Mouse (Mus musculus) heart, embryonic 11.5 days (tissue): Measurements from ENCODE around the gene Nlk. TPM values are rescaled to one million over a fixed set of nuclear protein-coding genes. Genes with fewer than 3 reads are reported as not detected.
"Not testable (repeated sequence)": the region's sequence is repeated elsewhere in the genome, so short reads cannot be mapped to it uniquely, and the experiment has no call there.

ENCODE experiments used
- ATAC-seq: fragments of 200-750 bp; cut with Nextera tagmentation; replicated peaks from 2 replicates; pipeline ENCODE4 v1.8.0; 2017; ENCODE audit warnings: moderate library complexity; ENCODE audit not compliant: insufficient number of reproducible peaks, low FRiP score, low TSS enrichment
- H3K27ac ChIP-seq: fragments of 300-500 bp; sonication (generic); 2 replicates; pipeline ENCODE4 v1.5.1; 2014; ENCODE audit warnings: mild to moderate bottlenecking, low read depth, low read length
- H3K27me3 ChIP-seq: fragments of 300-500 bp; sonication (generic); 2 replicates; pipeline ENCODE4 v1.6.1; 2014; ENCODE audit warnings: mild to moderate bottlenecking, low read length, mixed read lengths; ENCODE audit not compliant: control insufficient read depth, insufficient read depth
- H3K36me3 ChIP-seq: fragments of 300-500 bp; sonication (generic); 2 replicates; pipeline ENCODE4 v1.6.1; 2014; ENCODE audit warnings: mild to moderate bottlenecking, low read length, moderate library complexity, mixed read lengths; ENCODE audit not compliant: control insufficient read depth, insufficient read depth
- H3K4me1 ChIP-seq: fragments of 300-500 bp; sonication (generic); 2 replicates; pipeline ENCODE4 v1.6.1; 2014; ENCODE audit warnings: low read length; ENCODE audit not compliant: control insufficient read depth, insufficient read depth
- H3K4me2 ChIP-seq: fragments of 300-500 bp; sonication (generic); 2 replicates; pipeline ENCODE4 v1.6.1; 2014; ENCODE audit warnings: mild to moderate bottlenecking, moderate library complexity
- H3K4me3 ChIP-seq: fragments of 300-500 bp; sonication (generic); 2 replicates; pipeline ENCODE4 v1.5.1; 2014; ENCODE audit warnings: low read depth, low read length
- H3K9ac ChIP-seq: fragments of 300-500 bp; sonication (generic); 2 replicates; pipeline ENCODE4 v1.6.1; 2014; ENCODE audit warnings: mild to moderate bottlenecking, low read depth, low read length, moderate library complexity
- H3K9me3 ChIP-seq: fragments of 300-500 bp; sonication (generic); replicated peaks from 2 replicates; pipeline ENCODE4 v1.6.1; 2016; ENCODE audit warnings: low read length; ENCODE audit not compliant: control insufficient read depth
- WGBS: fragments of 180-500 bp; shearing (Covaris S2); extraction: QIAGEN DNeasy Blood & Tissue Kit; methylation state at CpG from one replicate; pipeline ENCODE4 v1.1.7; 2014; ENCODE audit not compliant: insufficient replicate concordance; 5-methylcytosine and 5-hydroxymethylcytosine counted together
- polyA plus RNA-seq: library from polyadenylated mRNA; unstranded; fragments of >200 nt; fragmentation: Nextera tagmentation; extraction: Ambion mirVana; gene quantifications from 2 replicates; pipeline ENCODE4 v1.2.1, GENCODE M21; 2014

Gene Nlk
- polyA plus RNA-seq, 1 experiment from 2014 or later = 16.1 TPM

GRCm38 (mm10) chr11:78668647-78669046, 28.5 kb downstream of the Nlk start:
- Histone ChIP-seq H3K27ac (no peak overlapping the region), H3K4me2 (no peak overlapping the region), H3K27me3 (no peaks in the 10 kb centered on the region), H3K9ac (no peak overlapping the region), H3K4me1 (peaks cover 14% of the 10 kb centered on the region), H3K9me3 (no peaks in the 10 kb centered on the region), H3K36me3 (no peaks in the 10 kb centered on the region), H3K4me3 (no peak overlapping the region)
- no peak for ATAC-seq
- WGBS = 32% methylated on average over 3 of the region's 3 CpGs

GRCm38 (mm10) chr11:78664853-78665252, 32.3 kb downstream of the Nlk start:
- Histone ChIP-seq H3K4me2 (no peak overlapping the region), H3K4me3 (no peak overlapping the region), H3K4me1 (peaks cover 10% of the 10 kb centered on the region), H3K27ac (no peak overlapping the region), H3K27me3 (no peaks in the 10 kb centered on the region), H3K9ac (no peak overlapping the region), H3K9me3 (no peaks in the 10 kb centered on the region), H3K36me3 (no peaks in the 10 kb centered on the region)
- ATAC-seq = no peak
- WGBS = 65% methylated on average over 2 of the region's 2 CpGs

GRCm38 (mm10) chr11:78663916-78664315, 33.3 kb downstream of the Nlk start:
- Histone ChIP-seq H3K27ac (peak overlapping the region; percentile 36), H3K4me1 (peaks cover 10% of the 10 kb centered on the region), H3K36me3 (no peaks in the 10 kb centered on the region), H3K4me3 (no peak overlapping the region), H3K27me3 (no peaks in the 10 kb centered on the region), H3K4me2 (no peak overlapping the region), H3K9ac (no peak overlapping the region), H3K9me3 (no peaks in the 10 kb centered on the region)
- ATAC-seq = no peak
- whole genome bisulfite sequencing = 41% methylated on average over 4 of the region's 4 CpGs

- no peak for ATAC-seq
- no peak overlapping the region for H3K4me3 ChIP-seq
- no peak overlapping the region for H3K27ac ChIP-seq
- H3K27me3 ChIP-seq = no peaks in the 10 kb centered on the region
- H3K9me3 ChIP-seq = no peaks in the 10 kb centered on the region
- H3K9ac ChIP-seq = no peak overlapping the region
- no peaks in the 10 kb centered on the region for H3K4me1 ChIP-seq
- WGBS = 84% methylated on average over 2 of the region's 2 CpGs
- no peak overlapping the region for H3K4me2 ChIP-seq
- H3K36me3 ChIP-seq = no peaks in the 10 kb centered on the region
These were observed 48.0 kb downstream of the Nlk start for GRCm38 (mm10) chr11:78649143-78649542.

- 90% methylated on average over 1 of the region's 1 CpGs for WGBS
- not testable (repeated sequence) for H3K9ac ChIP-seq, H3K36me3 ChIP-seq, H3K4me1 ChIP-seq, H3K4me2 ChIP-seq, H3K27me3 ChIP-seq, ATAC-seq, H3K9me3 ChIP-seq, H3K4me3 ChIP-seq, H3K27ac ChIP-seq
These were observed 48.8 kb downstream of the Nlk start for GRCm38 (mm10) chr11:78648405-78648804.

GRCm38 (mm10) chr11:78643746-78644145, 53.4 kb downstream of the Nlk start:
- no peak overlapping the region for H3K4me2 ChIP-seq
- no peak for ATAC-seq
- no peaks in the 10 kb centered on the region for H3K27me3 ChIP-seq
- no peak overlapping the region for H3K9ac ChIP-seq
- no peak overlapping the region for H3K27ac ChIP-seq
- no peaks in the 10 kb centered on the region for H3K9me3 ChIP-seq
- no peak overlapping the region for H3K4me3 ChIP-seq
- no peaks in the 10 kb centered on the region; the same call in 1 of the 2 replicates for H3K36me3 ChIP-seq
- 59% methylated on average over 7 of the region's 7 CpGs for WGBS
- 0 out of 2 replicates have a peak, but pooled peaks cover 5% of the 10 kb centered on the region for H3K4me1 ChIP-seq

DNA sequence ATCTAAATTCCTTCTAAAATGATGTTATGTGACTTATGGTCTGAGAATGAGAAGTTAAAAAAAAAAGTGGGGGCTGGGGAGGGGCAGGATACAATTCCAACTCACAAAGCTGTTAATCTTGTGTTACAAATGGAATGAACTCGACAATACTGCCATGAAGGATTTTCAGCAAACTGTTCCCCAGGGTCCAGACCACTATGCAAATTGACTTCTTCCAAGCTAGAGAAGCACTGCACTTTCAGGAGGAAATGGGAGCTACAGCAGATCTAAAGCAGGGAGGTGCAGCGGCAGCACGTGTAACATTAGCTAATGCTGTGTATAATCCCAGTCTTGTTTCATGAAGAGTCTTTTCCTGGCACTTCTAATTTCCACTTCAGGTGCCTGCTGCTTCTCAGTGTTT, 55.0 kb downstream of the Nlk start:
- 0 out of 2 replicates have a peak, but pooled peaks cover 5% of the 10 kb centered on the region for H3K4me1 ChIP-seq
- no peak overlapping the region for H3K9ac ChIP-seq
- 59% methylated on average over 3 of the region's 3 CpGs for WGBS
- H3K4me3 ChIP-seq = no peak overlapping the region
- no peak overlapping the region for H3K27ac ChIP-seq
- H3K9me3 ChIP-seq = peaks cover under 1% of the 10 kb centered on the region; the same call in 1 of the 2 replicates
- no peaks in the 10 kb centered on the region for H3K27me3 ChIP-seq
- peaks cover 2% of the 10 kb centered on the region; the same call in 1 of the 2 replicates for H3K36me3 ChIP-seq
- ATAC-seq = no peak
- H3K4me2 ChIP-seq = no peak overlapping the region

GRCm38 (mm10) chr11:78641088-78641487, 56.1 kb downstream of the Nlk start:
- Histone ChIP-seq H3K4me2 (no peak overlapping the region), H3K27ac (no peak overlapping the region), H3K36me3 (peaks cover 5% of the 10 kb centered on the region; the same call in 1 of the 2 replicates), H3K4me1 (0 out of 2 replicates have a peak, but pooled peaks cover 5% of the 10 kb centered on the region), H3K9ac (no peak overlapping the region), H3K4me3 (no peak overlapping the region), H3K9me3 (peaks cover 5% of the 10 kb centered on the region; the same call in 1 of the 2 replicates), H3K27me3 (no peaks in the 10 kb centered on the region)
- no peak for ATAC-seq
- 88% methylated on average over 3 of the region's 3 CpGs for WGBS

DNA sequence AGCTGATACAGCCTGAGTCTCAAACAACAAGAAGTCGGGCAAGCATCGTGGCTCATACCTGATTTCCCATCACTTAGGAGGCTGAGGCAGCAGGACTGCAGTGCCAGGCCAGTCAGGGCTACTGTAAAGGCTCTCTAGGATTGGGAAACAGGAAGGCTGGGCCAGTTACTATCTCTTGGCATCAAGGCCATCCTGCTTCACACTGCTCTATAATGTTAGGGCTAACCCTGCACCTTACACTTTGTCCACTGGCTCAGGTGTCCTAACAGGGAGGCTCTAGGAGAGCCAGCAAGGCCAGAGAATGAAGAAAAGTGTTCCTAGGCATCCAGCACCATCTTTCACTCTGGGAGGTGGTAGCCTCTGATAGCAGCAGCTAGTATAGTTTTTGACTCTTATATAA, 64.4 kb downstream of the Nlk start:
- 85% methylated on average over 2 of the region's 2 CpGs for WGBS
- Histone ChIP-seq H3K9ac (no peak overlapping the region), H3K9me3 (peaks cover 5% of the 10 kb centered on the region; the same call in 1 of the 2 replicates), H3K36me3 (0 out of 2 replicates have a peak, but pooled peaks cover 5% of the 10 kb centered on the region), H3K4me3 (no peak overlapping the region), H3K27me3 (no peaks in the 10 kb centered on the region), H3K4me1 (no peaks in the 10 kb centered on the region), H3K27ac (no peak overlapping the region), H3K4me2 (no peak overlapping the region)
- no peak for ATAC-seq
